In genomic region chr11:83449298-83449697, GRCm38 (mm10) we compare ENCODE assay signal across 18 mouse cellular contexts. TPM values are rescaled to one million over a fixed set of nuclear protein-coding genes. Genes with fewer than 3 reads are reported as not detected.
DNase-seq lines count a peak whose midpoint lies in the region; ATAC-seq lines count a peak whose summit lies in the region.
"Had no signal": no experiment of that assay in that cellular context is flagged by ENCODE, and none has a peak within 500 bp of the region (broad histone marks: within the 10 kb centered on the region; RNA-seq: fewer than 3 reads in every experiment).

No protein-coding gene starts in this region.

- no peak overlapping the region for H3K4me3 ChIP-seq in heart, embryonic 13.5 days
- no peak overlapping the region for H3K4me3 ChIP-seq in kidney, embryonic 16.5 days (ENCODE audit: low read length)
- H3K4me3 ChIP-seq in brown adipose tissue, adult 24 weeks (ENCODE audit: insufficient read depth, low read depth, low read length) = no peak overlapping the region
- H3K4me3 ChIP-seq: embryonic facial prominence, embryonic 13.5 days; forebrain, embryonic 12.5 days had no signal

- 32% methylated on average over 4 of the region's 4 CpGs for WGBS in heart, embryonic 13.5 days
- 15% methylated on average over 4 of the region's 4 CpGs for WGBS in kidney, embryonic 16.5 days

- H3K9ac ChIP-seq in heart, embryonic 13.5 days = 0 out of 2 replicates have a peak overlapping the region, but pooled peaks have one; percentile 33
- no peak overlapping the region for H3K9ac ChIP-seq in kidney, embryonic 16.5 days (replicated peaks; ENCODE audit: low read length)
- H3K9ac ChIP-seq: embryonic facial prominence, embryonic 13.5 days; forebrain, embryonic 12.5 days had no signal

- DNase-seq in adrenal gland, adult (ENCODE audit: inconsistent age in 2 of 2, low spot score in 1 of 2) = peak; percentile 19 to 55
- DNase-seq in adrenal gland, adult 2 months = no peak
- DNase-seq in heart, adult 8-10 months (ENCODE audit: low spot score) = no peak
- no peak for DNase-seq in kidney, adult 11 months
- no peak for DNase-seq in thymus, postnatal 14 days
- DNase-seq: cerebellum, adult 9-11 months; right cerebral cortex, adult 18-20 months; thymus, adult 18-20 months had no signal

- H3K27me3 ChIP-seq in heart, embryonic 13.5 days (replicated peaks) = peaks cover 32% of the 10 kb centered on the region
- H3K27me3 ChIP-seq in kidney, embryonic 16.5 days (ENCODE audit: insufficient read depth, low read length) = peaks cover 14% of the 10 kb centered on the region

- H3K4me1 ChIP-seq in heart, embryonic 13.5 days = peaks cover 53% of the 10 kb centered on the region
- peaks cover 29% of the 10 kb centered on the region for H3K4me1 ChIP-seq in kidney, embryonic 16.5 days (ENCODE audit: insufficient read depth, low read length)
- H3K4me1 ChIP-seq in brown adipose tissue, adult 24 weeks (ENCODE audit: control insufficient read depth, insufficient read depth, insufficient read length, low read length) = peaks cover 37% of the 10 kb centered on the region

- peak overlapping the region; percentile 75 for H3K27ac ChIP-seq in heart, embryonic 13.5 days (replicated peaks)
- peak overlapping the region; percentile 41; the same call in 1 of the 2 replicates for H3K27ac ChIP-seq in kidney, embryonic 16.5 days (ENCODE audit: low read length)
- H3K27ac ChIP-seq in brown adipose tissue, adult 24 weeks (replicated peaks; ENCODE audit: low read depth, low read length) = peak overlapping the region; percentile 24; the same call in 1 of the 2 replicates

- 0 out of 2 replicates have a peak, but pooled peaks cover 3% of the 10 kb centered on the region for H3K36me3 ChIP-seq in heart, embryonic 13.5 days
- no peaks in the 10 kb centered on the region for H3K36me3 ChIP-seq in kidney, embryonic 16.5 days (ENCODE audit: insufficient read depth, low read length)
- H3K36me3 ChIP-seq: embryonic facial prominence, embryonic 13.5 days; forebrain, embryonic 12.5 days had no signal

- H3K9me3 ChIP-seq in heart, embryonic 13.5 days = no peaks in the 10 kb centered on the region
- H3K9me3 ChIP-seq in kidney, embryonic 16.5 days (ENCODE audit: low read length) = no peaks in the 10 kb centered on the region
- H3K9me3 ChIP-seq: embryonic facial prominence, embryonic 13.5 days; forebrain, embryonic 12.5 days had no signal

- no peak for ATAC-seq in heart, embryonic 13.5 days (ENCODE audit: extremely low read depth, insufficient number of reproducible peaks, low FRiP score, low TSS enrichment)
- no peak for ATAC-seq in kidney, embryonic 16.5 days (ENCODE audit: low FRiP score, low TSS enrichment)

- H3K4me2 ChIP-seq in heart, embryonic 13.5 days = no peak overlapping the region
- no peak overlapping the region for H3K4me2 ChIP-seq in kidney, embryonic 16.5 days (replicated peaks; ENCODE audit: low read depth, low read length)
- H3K4me2 ChIP-seq: embryonic facial prominence, embryonic 13.5 days; forebrain, embryonic 12.5 days; liver, embryonic 11.5 days had no signal

RNA-seq across cellular contexts. Expression of gene 1700020L24Rik, which starts 11.8 kb away (rescaled TPM):
- total RNA-seq in adrenal gland, adult 2 months (2021) = under 1 TPM in 1 of 2 experiments, not detected in 1; 0.61 TPM
- 0.79 and 1.3 TPM in 2 replicates for polyA plus RNA-seq in adrenal gland, adult 2 months (2012; rRNA removed)
- polyA plus RNA-seq in heart, embryonic 13.5 days (2015; fragmentation: Nextera tagmentation; extraction: Ambion mirVana) = 1.4 and 2.1 TPM in 2 replicates
- not detected for total RNA-seq in heart, adult 8-10 months (2022)
- polyA plus RNA-seq in kidney, embryonic 16.5 days (2015; fragmentation: Nextera tagmentation; extraction: Ambion mirVana) = not detected in 2 replicates
- polyA plus RNA-seq in brown adipose tissue, adult 24 weeks (2012; ENCODE audit: insufficient read depth, insufficient read length, missing spikeins) = 2.9 TPM in 1 of 2 replicates, not detected in the other
- total RNA-seq: gastrocnemius, adult 8-10 months; left cerebral cortex, postnatal 14 days had no signal

RNA-seq across cellular contexts. Expression of gene Mmp28, which starts 13.6 kb away (rescaled TPM):
- 10 to 100 TPM in 1 of 2 experiments, 1 to 10 TPM in 1; 8.7 to 22.6 TPM for total RNA-seq in adrenal gland, adult 2 months (2021)
- polyA plus RNA-seq in adrenal gland, adult 2 months (2012; rRNA removed) = 24.2 and 27.2 TPM in 2 replicates
- polyA plus RNA-seq in heart, embryonic 13.5 days (2015; fragmentation: Nextera tagmentation; extraction: Ambion mirVana) = 2.5 and 2.7 TPM in 2 replicates
- total RNA-seq in heart, adult 8-10 months (2022) = 1 to 10 TPM; 2.4 to 5.4 (median 3.6) TPM
- 1.7 and 1.8 TPM in 2 replicates for polyA plus RNA-seq in kidney, embryonic 16.5 days (2015; fragmentation: Nextera tagmentation; extraction: Ambion mirVana)
- 5.4 and 6.6 TPM in 2 replicates for polyA plus RNA-seq in brown adipose tissue, adult 24 weeks (2012; ENCODE audit: insufficient read depth, insufficient read length, missing spikeins)
- total RNA-seq: neutrophil, adult 5-6 weeks had no signal

RNA-seq across cellular contexts. Expression of gene Gas2l2, which starts 20.0 kb away (rescaled TPM):
- not detected for total RNA-seq in adrenal gland, adult 2 months (2021)
- not detected in 2 replicates for polyA plus RNA-seq in adrenal gland, adult 2 months (2012; rRNA removed)
- 0.11 TPM in 1 of 2 replicates, not detected in the other for polyA plus RNA-seq in heart, embryonic 13.5 days (2015; fragmentation: Nextera tagmentation; extraction: Ambion mirVana)
- total RNA-seq in heart, adult 8-10 months (2022) = not detected
- polyA plus RNA-seq in kidney, embryonic 16.5 days (2015; fragmentation: Nextera tagmentation; extraction: Ambion mirVana) = not detected in 2 replicates
- not detected in 2 replicates for polyA plus RNA-seq in brown adipose tissue, adult 24 weeks (2012; ENCODE audit: insufficient read depth, insufficient read length, missing spikeins)
- total RNA-seq: gastrocnemius, adult 8-10 months; neutrophil, adult 5-6 weeks had no signal
- polyA plus RNA-seq: liver, embryonic 11.5 days had no signal

RNA-seq across cellular contexts. Expression of gene Taf15, which starts 23.6 kb away (rescaled TPM):
- total RNA-seq in adrenal gland, adult 2 months (2021) = 10 to 100 TPM; 56.8 to 77.7 TPM
- 2.5 and 3.4 TPM in 2 replicates for polyA plus RNA-seq in adrenal gland, adult 2 months (2012; rRNA removed)
- polyA plus RNA-seq in heart, embryonic 13.5 days (2015; fragmentation: Nextera tagmentation; extraction: Ambion mirVana) = 9.7 and 10.5 TPM in 2 replicates
- total RNA-seq in heart, adult 8-10 months (2022) = 10 to 100 TPM; 35.5 to 42.1 (median 38.4) TPM
- polyA plus RNA-seq in kidney, embryonic 16.5 days (2015; fragmentation: Nextera tagmentation; extraction: Ambion mirVana) = 8.3 and 14.6 TPM in 2 replicates
- polyA plus RNA-seq in brown adipose tissue, adult 24 weeks (2012; ENCODE audit: insufficient read depth, insufficient read length, missing spikeins) = 29.8 and 35.5 TPM in 2 replicates

RNA-seq across cellular contexts. Expression of gene Rasl10b, which starts 40.4 kb away (rescaled TPM):
- total RNA-seq in adrenal gland, adult 2 months (2021) = 10 to 100 TPM in 1 of 2 experiments, 1 to 10 TPM in 1; 8.6 to 14.3 TPM
- 20.1 and 25.5 TPM in 2 replicates for polyA plus RNA-seq in adrenal gland, adult 2 months (2012; rRNA removed)
- polyA plus RNA-seq in heart, embryonic 13.5 days (2015; fragmentation: Nextera tagmentation; extraction: Ambion mirVana) = 7.2 and 7.3 TPM in 2 replicates
- total RNA-seq in heart, adult 8-10 months (2022) = 10 to 100 TPM; 67.6 to 90.2 (median 81.9) TPM
- 0.39 and 0.57 TPM in 2 replicates for polyA plus RNA-seq in kidney, embryonic 16.5 days (2015; fragmentation: Nextera tagmentation; extraction: Ambion mirVana)
- not detected in 2 replicates for polyA plus RNA-seq in brown adipose tissue, adult 24 weeks (2012; ENCODE audit: insufficient read depth, insufficient read length, missing spikeins)
- total RNA-seq: megakaryocyte progenitor cell, adult 5-6 weeks had no signal

Comparison
In these comparisons a context has a peak if more than half of its experiments do, and no peak if none do; other contexts are left out.
1. DNase-seq: peak in adrenal gland, adult (2 of 2); none in adrenal gland, adult 2 months (single experiment), heart, adult 8-10 months (single experiment), kidney, adult 11 months (single experiment) and thymus, postnatal 14 days (single experiment).
2. H3K27ac ChIP-seq: peak in every context shown above with its lines; median percentile 75 in heart, embryonic 13.5 days; 41 in kidney, embryonic 16.5 days; 24 in brown adipose tissue, adult 24 weeks.